Mouse (Mus musculus): ENCODE results near the gene Cdkl5. TPM values are rescaled to one million over a fixed set of nuclear protein-coding genes. Genes with fewer than 3 reads are reported as not detected.

The Cdkl5 gene
- polyA plus RNA-seq, 1 experiment from 2014 or later = 1.9 TPM

DNA sequence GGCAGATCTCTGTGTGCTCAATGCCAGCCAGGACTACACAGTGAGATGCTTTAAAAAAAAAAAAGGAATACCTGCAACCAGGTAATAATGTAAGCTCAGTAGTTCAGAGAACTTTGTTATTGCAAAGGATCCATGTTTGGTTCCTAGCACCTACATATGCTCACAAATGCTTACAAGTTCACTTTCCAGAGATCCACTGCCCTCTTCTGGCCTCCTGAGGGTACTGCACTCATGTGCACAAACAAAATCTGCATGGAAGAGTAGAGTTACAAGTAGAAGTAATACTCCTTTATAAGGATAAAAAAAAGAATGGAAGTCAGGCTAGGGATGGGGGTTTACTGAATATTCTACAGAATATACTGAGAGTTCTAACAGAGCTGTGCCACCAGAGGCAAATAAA lies 63.8 kb downstream of the Cdkl5 start:
- no peak for ATAC-seq (ENCODE audit: low FRiP score, low TSS enrichment)

DNA sequence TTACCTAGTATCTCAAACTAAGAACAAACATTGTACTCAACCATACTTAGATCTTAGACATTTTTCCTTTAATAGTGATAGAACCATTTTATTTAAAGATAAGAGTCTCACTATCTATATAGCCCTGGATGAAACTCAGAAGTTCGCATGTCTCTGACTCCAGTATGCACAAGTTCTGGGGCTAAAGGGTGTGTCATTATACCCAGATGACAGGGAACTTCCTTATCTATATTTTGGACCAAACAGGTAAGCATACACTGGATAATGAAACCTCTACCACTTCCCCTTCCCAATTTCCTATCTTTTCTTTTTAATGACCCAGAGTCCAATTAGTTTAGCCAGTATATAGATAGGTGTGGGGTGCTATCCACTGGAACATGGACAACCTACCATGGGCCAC lies 65.6 kb downstream of the Cdkl5 start:
- no peak for ATAC-seq (ENCODE audit: low FRiP score, low TSS enrichment)

More for the DNA sequence above, 63.8 kb downstream of the Cdkl5 start:
- Histone ChIP-seq H3K27me3 (ENCODE audit: insufficient read depth, low read length) (peaks cover 4% of the 10 kb centered on the region; the same call in 1 of the 2 replicates), H3K36me3 (ENCODE audit: insufficient read depth, low read length) (no peaks in the 10 kb centered on the region), H3K9ac (replicated peaks; ENCODE audit: low read length) (no peak overlapping the region), H3K27ac (ENCODE audit: low read length) (no peak overlapping the region), H3K4me2 (replicated peaks; ENCODE audit: low read depth, low read length) (no peak overlapping the region), H3K9me3 (ENCODE audit: low read length) (peaks cover 4% of the 10 kb centered on the region), H3K4me1 (ENCODE audit: insufficient read depth, low read length) (no peaks in the 10 kb centered on the region), H3K4me3 (ENCODE audit: low read length) (no peak overlapping the region)

DNA sequence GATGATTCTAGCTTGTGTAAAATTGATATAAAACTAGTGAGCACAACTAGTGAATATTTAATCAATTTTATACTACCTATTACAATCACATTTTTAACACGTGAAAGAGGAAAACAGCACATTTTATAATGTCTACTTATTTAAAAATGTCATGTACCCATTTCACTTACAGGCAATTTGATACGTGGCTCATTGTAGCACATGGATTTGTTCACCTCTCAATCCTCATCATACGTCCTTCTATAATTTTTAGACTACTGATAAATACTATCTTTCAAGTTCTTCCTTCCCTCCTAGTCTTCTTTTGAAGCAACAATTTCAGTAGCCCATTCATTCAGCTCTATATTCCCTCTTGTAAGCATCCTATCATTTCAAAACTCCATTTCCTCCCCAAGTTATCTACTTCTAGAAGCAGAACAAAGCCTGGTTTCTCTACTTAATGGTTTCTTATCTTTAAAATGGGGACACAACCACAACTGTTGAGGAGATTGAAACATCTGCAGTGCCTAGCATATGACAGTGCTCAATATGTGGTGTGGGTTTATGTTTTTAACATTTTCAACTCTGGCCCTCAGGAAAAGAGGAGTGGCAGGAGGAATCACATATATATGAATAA lies 75.4 kb downstream of the Cdkl5 start:
- no peak overlapping the region for H3K27ac ChIP-seq (ENCODE audit: low read length)
- no peak overlapping the region for H3K4me2 ChIP-seq (replicated peaks; ENCODE audit: low read depth, low read length)
- peaks cover 2% of the 10 kb centered on the region; the same call in 1 of the 2 replicates for H3K27me3 ChIP-seq (ENCODE audit: insufficient read depth, low read length)
- H3K4me1 ChIP-seq (ENCODE audit: insufficient read depth, low read length) = no peaks in the 10 kb centered on the region
- no peaks in the 10 kb centered on the region for H3K36me3 ChIP-seq (ENCODE audit: insufficient read depth, low read length)
- ATAC-seq (ENCODE audit: low FRiP score, low TSS enrichment) = no peak
- no peak overlapping the region for H3K9ac ChIP-seq (replicated peaks; ENCODE audit: low read length)
- no peaks in the 10 kb centered on the region for H3K9me3 ChIP-seq (ENCODE audit: low read length)
- 81% methylated on average over 3 of the region's 3 CpGs for WGBS
- H3K4me3 ChIP-seq (ENCODE audit: low read length) = no peak overlapping the region

More for the DNA sequence above, 65.6 kb downstream of the Cdkl5 start:
- H3K36me3 ChIP-seq (ENCODE audit: insufficient read depth, low read length) = no peaks in the 10 kb centered on the region
- 93% methylated on average over 1 of the region's 1 CpGs for WGBS
- H3K27me3 ChIP-seq (ENCODE audit: insufficient read depth, low read length) = peaks cover 4% of the 10 kb centered on the region; the same call in 1 of the 2 replicates
- no peak overlapping the region for H3K4me3 ChIP-seq (ENCODE audit: low read length)
- no peaks in the 10 kb centered on the region for H3K4me1 ChIP-seq (ENCODE audit: insufficient read depth, low read length)
- no peak overlapping the region for H3K9ac ChIP-seq (replicated peaks; ENCODE audit: low read length)
- H3K27ac ChIP-seq (ENCODE audit: low read length) = no peak overlapping the region
- H3K9me3 ChIP-seq (ENCODE audit: low read length) = peaks cover 4% of the 10 kb centered on the region
- H3K4me2 ChIP-seq (replicated peaks; ENCODE audit: low read depth, low read length) = no peak overlapping the region

DNA sequence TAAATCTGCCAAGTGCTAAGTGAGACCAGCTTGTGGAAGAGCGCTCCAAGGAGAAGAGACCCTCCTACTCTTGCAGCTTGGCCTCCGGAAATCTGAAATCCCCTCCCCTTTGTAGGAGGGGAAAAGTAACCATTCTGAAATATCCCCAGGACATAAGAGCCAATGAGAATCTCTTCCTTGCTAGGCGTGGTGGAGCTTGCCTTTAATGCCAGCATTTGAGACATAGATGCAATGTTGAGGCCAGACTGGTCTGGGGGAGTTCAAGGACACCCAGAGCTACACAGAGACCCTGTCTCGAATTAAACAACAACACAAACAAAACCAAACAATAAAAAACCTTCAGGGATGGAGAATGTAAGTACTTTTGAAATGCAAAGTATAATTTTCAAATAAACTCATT lies 87.6 kb downstream of the Cdkl5 start, which contains the start of gene Gja6:
Gene Gja6 (minus strand): TSS at position 101 of the 400 bp plus-strand sequence.
- no peak within 1 kb of the TSS for H3K4me3 ChIP-seq (ENCODE audit: low read length)
- H3K4me1 ChIP-seq (ENCODE audit: insufficient read depth, low read length) = no peaks in the 10 kb centered on the region
- H3K36me3 ChIP-seq (ENCODE audit: insufficient read depth, low read length) = no peaks in the 10 kb centered on the region
- peaks cover 5% of the 10 kb centered on the region; the same call in 1 of the 2 replicates for H3K27me3 ChIP-seq (ENCODE audit: insufficient read depth, low read length)
- H3K9ac ChIP-seq (replicated peaks; ENCODE audit: low read length) = no peak within 1 kb of the TSS
- H3K9me3 ChIP-seq (ENCODE audit: low read length) = no peaks in the 10 kb centered on the region
- no peak for ATAC-seq (ENCODE audit: low FRiP score, low TSS enrichment)
- 63% methylated on average over 4 of the region's 4 CpGs for WGBS
- H3K4me2 ChIP-seq (replicated peaks; ENCODE audit: low read depth, low read length) = no peak within 1 kb of the TSS
- H3K27ac ChIP-seq (ENCODE audit: low read length) = no peak within 1 kb of the TSS

DNA sequence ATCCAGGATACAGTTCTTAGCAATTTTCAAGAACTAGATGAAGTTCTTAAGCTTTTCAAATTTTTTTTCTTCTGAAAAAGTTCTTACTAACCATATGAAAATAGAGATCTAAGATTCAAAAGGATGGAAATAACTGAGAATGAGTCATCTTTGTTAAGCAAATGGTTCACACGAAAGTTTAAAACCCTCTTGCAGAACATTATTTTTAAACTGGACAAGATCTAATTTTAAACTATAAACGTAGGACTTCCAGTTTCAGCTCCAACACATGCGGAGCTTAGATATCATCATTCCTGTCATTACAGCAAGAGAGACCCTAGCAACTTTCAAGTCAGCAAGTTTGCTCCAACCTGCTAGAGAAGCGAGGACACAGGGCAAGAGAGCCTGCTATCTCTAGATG lies 88.0 kb downstream of the Cdkl5 start:
- Histone ChIP-seq H3K4me3 (ENCODE audit: low read length) (no peak overlapping the region), H3K36me3 (ENCODE audit: insufficient read depth, low read length) (no peaks in the 10 kb centered on the region), H3K4me1 (ENCODE audit: insufficient read depth, low read length) (no peaks in the 10 kb centered on the region), H3K27ac (ENCODE audit: low read length) (no peak overlapping the region), H3K9me3 (ENCODE audit: low read length) (no peaks in the 10 kb centered on the region), H3K4me2 (replicated peaks; ENCODE audit: low read depth, low read length) (no peak overlapping the region), H3K27me3 (ENCODE audit: insufficient read depth, low read length) (peaks cover 8% of the 10 kb centered on the region; the same call in 1 of the 2 replicates), H3K9ac (replicated peaks; ENCODE audit: low read length) (no peak overlapping the region)
- no peak for ATAC-seq (ENCODE audit: low FRiP score, low TSS enrichment)
- 84% methylated on average over 4 of the region's 4 CpGs for WGBS

DNA sequence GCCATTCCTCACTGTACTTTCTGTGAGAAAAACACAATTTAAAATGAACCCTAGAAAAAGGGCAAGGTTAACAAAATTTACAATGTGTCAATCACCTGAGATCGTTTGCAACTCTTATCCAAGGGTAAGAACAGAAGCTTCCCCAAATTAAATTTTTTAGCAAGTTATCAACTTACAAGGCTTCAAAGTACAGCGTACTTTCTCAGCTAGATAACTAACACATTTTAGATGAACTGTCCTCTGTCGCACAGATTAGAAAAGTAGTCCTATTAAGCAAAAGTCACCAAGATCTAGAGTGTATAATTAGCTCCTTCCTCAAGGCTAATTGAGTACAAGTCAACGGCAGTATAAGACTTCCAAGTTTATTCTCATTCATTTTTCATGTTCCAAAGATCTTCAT lies 88.6 kb downstream of the Cdkl5 start:
- no peak overlapping the region for H3K9ac ChIP-seq (replicated peaks; ENCODE audit: low read length)
- H3K4me2 ChIP-seq (replicated peaks; ENCODE audit: low read depth, low read length) = no peak overlapping the region
- no peaks in the 10 kb centered on the region for H3K9me3 ChIP-seq (ENCODE audit: low read length)
- whole genome bisulfite sequencing = 76% methylated on average over 4 of the region's 4 CpGs
- H3K27ac ChIP-seq (ENCODE audit: low read length) = no peak overlapping the region
- H3K4me1 ChIP-seq (ENCODE audit: insufficient read depth, low read length) = no peaks in the 10 kb centered on the region
- no peak overlapping the region for H3K4me3 ChIP-seq (ENCODE audit: low read length)
- peaks cover 8% of the 10 kb centered on the region; the same call in 1 of the 2 replicates for H3K27me3 ChIP-seq (ENCODE audit: insufficient read depth, low read length)
- H3K36me3 ChIP-seq (ENCODE audit: insufficient read depth, low read length) = no peaks in the 10 kb centered on the region
- ATAC-seq (ENCODE audit: low FRiP score, low TSS enrichment) = no peak

DNA sequence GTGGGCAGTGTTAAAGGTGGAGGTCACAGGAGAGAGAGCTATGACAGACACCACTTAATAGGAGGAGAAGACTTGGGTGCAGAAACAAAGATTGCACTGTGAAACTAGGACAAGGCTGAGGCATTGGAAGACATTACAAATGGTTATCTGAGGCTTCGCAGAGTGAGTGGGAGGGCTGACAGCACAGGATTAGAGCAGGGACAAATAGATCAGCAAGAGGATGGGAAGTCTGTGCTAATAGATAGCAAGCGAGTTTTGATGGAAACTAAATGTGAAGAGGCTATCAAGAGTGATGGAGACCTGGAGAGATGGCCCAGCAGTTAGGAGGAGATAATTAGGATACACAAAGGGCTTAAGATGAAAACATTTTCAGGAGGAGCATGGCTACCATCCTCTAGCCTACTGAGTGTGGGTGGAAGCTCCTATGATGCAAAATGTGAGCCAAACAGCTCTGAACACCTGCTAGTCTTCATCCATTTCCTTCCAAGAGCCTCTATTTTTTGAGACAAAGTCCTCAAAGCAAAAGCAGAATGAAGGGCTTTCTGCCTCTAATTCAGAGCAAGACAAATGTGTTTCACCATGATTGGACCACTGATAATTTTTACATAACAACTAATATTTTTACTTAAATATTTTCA lies 89.3 kb downstream of the Cdkl5 start:
- H3K36me3 ChIP-seq (ENCODE audit: insufficient read depth, low read length) = no peaks in the 10 kb centered on the region
- H3K27me3 ChIP-seq (ENCODE audit: insufficient read depth, low read length) = peaks cover 8% of the 10 kb centered on the region; the same call in 1 of the 2 replicates
- H3K27ac ChIP-seq (ENCODE audit: low read length) = no peak overlapping the region
- 63% methylated on average over 2 of the region's 2 CpGs for WGBS
- no peaks in the 10 kb centered on the region for H3K4me1 ChIP-seq (ENCODE audit: insufficient read depth, low read length)
- H3K4me2 ChIP-seq (replicated peaks; ENCODE audit: low read depth, low read length) = no peak overlapping the region
- H3K9ac ChIP-seq (replicated peaks; ENCODE audit: low read length) = no peak overlapping the region
- no peak for ATAC-seq (ENCODE audit: low FRiP score, low TSS enrichment)
- H3K4me3 ChIP-seq (ENCODE audit: low read length) = no peak overlapping the region
- H3K9me3 ChIP-seq (ENCODE audit: low read length) = no peaks in the 10 kb centered on the region

DNA sequence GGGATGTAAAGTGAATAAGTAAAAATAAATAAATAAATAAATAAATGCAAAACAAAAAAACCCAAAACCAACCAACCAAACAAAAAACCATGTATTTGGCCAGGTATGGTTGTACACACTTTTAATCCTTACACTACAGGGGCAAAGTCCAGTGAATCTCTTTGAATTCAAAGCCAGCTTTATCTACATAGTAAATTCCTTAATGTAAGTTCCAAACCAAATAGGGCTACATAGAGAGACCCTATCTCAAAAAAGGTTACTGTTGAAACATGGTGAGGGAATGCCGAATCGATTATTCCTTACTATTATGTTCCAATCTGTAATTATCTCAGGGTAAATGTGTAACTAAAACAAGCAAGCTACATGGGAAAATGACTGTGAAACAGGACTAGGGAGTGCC lies 93.4 kb downstream of the Cdkl5 start:
- no peak overlapping the region for H3K9ac ChIP-seq (replicated peaks; ENCODE audit: low read length)
- no peaks in the 10 kb centered on the region for H3K36me3 ChIP-seq (ENCODE audit: insufficient read depth, low read length)
- 76% methylated on average over 2 of the region's 2 CpGs for WGBS
- no peak overlapping the region for H3K27ac ChIP-seq (ENCODE audit: low read length)
- H3K9me3 ChIP-seq (ENCODE audit: low read length) = no peaks in the 10 kb centered on the region
- H3K4me3 ChIP-seq (ENCODE audit: low read length) = no peak overlapping the region
- H3K4me2 ChIP-seq (replicated peaks; ENCODE audit: low read depth, low read length) = no peak overlapping the region
- peaks cover 15% of the 10 kb centered on the region; the same call in 1 of the 2 replicates for H3K27me3 ChIP-seq (ENCODE audit: insufficient read depth, low read length)
- ATAC-seq (ENCODE audit: low FRiP score, low TSS enrichment) = no peak
- no peaks in the 10 kb centered on the region for H3K4me1 ChIP-seq (ENCODE audit: insufficient read depth, low read length)

DNA sequence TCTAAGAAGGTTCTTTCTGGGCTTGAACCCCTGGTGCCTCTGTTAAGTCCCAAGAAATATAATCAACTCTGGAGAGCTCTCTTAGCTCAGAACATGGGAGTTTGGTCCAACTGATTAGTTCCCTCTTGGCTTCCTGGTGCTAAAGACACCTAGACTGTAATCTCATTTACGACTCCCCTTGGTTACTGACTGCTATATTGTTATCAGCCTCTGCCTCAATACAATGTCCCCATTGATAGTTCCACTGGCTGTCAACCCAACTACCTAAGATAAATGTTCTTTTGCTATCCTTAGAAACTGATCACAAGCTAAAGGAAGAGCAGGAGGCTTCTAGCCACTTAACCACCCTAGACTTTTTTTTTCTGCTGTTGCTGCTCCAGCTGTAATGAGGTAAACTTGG lies 102.4 kb downstream of the Cdkl5 start:
- Histone ChIP-seq H3K4me1 (ENCODE audit: insufficient read depth, low read length) (no peaks in the 10 kb centered on the region), H3K27me3 (ENCODE audit: insufficient read depth, low read length) (peaks cover 5% of the 10 kb centered on the region; the same call in 1 of the 2 replicates), H3K4me3 (ENCODE audit: low read length) (no peak overlapping the region), H3K27ac (ENCODE audit: low read length) (no peak overlapping the region), H3K9ac (replicated peaks; ENCODE audit: low read length) (no peak overlapping the region), H3K9me3 (ENCODE audit: low read length) (no peaks in the 10 kb centered on the region), H3K36me3 (ENCODE audit: insufficient read depth, low read length) (no peaks in the 10 kb centered on the region), H3K4me2 (replicated peaks; ENCODE audit: low read depth, low read length) (no peak overlapping the region)
- ATAC-seq (ENCODE audit: low FRiP score, low TSS enrichment) = no peak
- 58% methylated on average over 1 of the region's 1 CpGs for WGBS

DNA sequence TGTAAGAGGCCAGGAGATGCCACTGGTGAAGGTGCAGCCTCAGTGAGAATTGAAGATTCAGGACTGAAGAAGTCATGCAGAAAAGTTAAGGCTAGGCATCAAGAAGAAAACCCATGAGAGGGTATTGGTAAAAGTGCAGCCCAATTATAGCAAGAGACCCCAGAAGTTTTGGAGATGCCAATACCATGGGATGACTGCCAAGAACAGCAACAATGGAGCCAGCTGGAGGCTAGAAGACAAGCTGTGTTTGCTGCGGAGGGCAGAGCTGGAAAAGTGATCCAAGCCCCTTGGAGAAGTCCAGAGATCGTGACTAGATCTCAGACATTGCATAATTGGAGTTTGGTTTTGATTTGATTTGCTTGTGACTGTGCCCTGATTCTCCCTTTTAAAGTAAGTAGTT lies 108.2 kb downstream of the Cdkl5 start:
- ATAC-seq (ENCODE audit: low FRiP score, low TSS enrichment) = no peak
- no peak overlapping the region for H3K9ac ChIP-seq (replicated peaks; ENCODE audit: low read length)
- WGBS = 89% methylated on average over 2 of the region's 2 CpGs
- no peaks in the 10 kb centered on the region for H3K9me3 ChIP-seq (ENCODE audit: low read length)
- H3K4me3 ChIP-seq (ENCODE audit: low read length) = no peak overlapping the region
- no peak overlapping the region for H3K27ac ChIP-seq (ENCODE audit: low read length)
- no peak overlapping the region for H3K4me2 ChIP-seq (replicated peaks; ENCODE audit: low read depth, low read length)
- peaks cover 4% of the 10 kb centered on the region; the same call in 1 of the 2 replicates for H3K27me3 ChIP-seq (ENCODE audit: insufficient read depth, low read length)
- H3K36me3 ChIP-seq (ENCODE audit: insufficient read depth, low read length) = no peaks in the 10 kb centered on the region
- H3K4me1 ChIP-seq (ENCODE audit: insufficient read depth, low read length) = no peaks in the 10 kb centered on the region
